Mouse (Mus musculus): ENCODE results near the gene Heatr5a. TPM values are rescaled to one million over a fixed set of nuclear protein-coding genes. Genes with fewer than 3 reads are reported as not detected.
A peak's percentile ranks its signal among the peaks of the same experiment; 100 is the strongest.

Gene Heatr5a
- total RNA-seq, 2 experiments from 2014 or later, result 8.6 to 8.8 TPM

- DNase-seq (ENCODE audit: extremely low spot score in 1 of 2, low spot score in 2 of 2), result peak; percentile 64 to 92
- intact Hi-C loops (cut with DNase I), result loop anchor here (5.0 kb wide), 1 partner anchor 163 kb away; no protein-coding TSS in a partner anchor
Measured at GRCm38 (mm10) chr12:51829290-51830076, 141.6 kb downstream of the Heatr5a start, which contains the start of gene Hectd1. Gene Hectd1 (minus strand): TSS chr12:51829536.

- peak; percentile 15 to 71 for DNase-seq (ENCODE audit: extremely low spot score in 1 of 2, low spot score in 2 of 2)
- intact Hi-C loops (cut with DNase I), result loop anchor here (5.0 kb wide), 1 partner anchor 163 kb away; no protein-coding TSS in a partner anchor
Measured at GRCm38 (mm10) chr12:51828716-51829289, 142.3 kb downstream of the Heatr5a start.

- DNase-seq (ENCODE audit: extremely low spot score in 1 of 2, low spot score in 2 of 2), result no peak
- intact Hi-C loops (cut with DNase I), result loop anchor here (5.0 kb wide), 1 partner anchor 164 kb away; no protein-coding TSS in a partner anchor
Measured at GRCm38 (mm10) chr12:51827958-51828650, 143.0 kb downstream of the Heatr5a start.

Other genes with a start within 250 kb of the Heatr5a start
- gene Hectd1, start 141.8 kb downstream of the Heatr5a start, total RNA-seq (2021), result 10 to 100 TPM; 89.9 to 90.7 TPM
- 10 to 100 TPM; 10.0 to 11.1 TPM for gene Dtd2, start 35.2 kb upstream of the Heatr5a start, total RNA-seq (2021)
- not detected for gene Gpr33, start 56.7 kb upstream of the Heatr5a start, total RNA-seq (2021)
- gene Nubpl, start 126.4 kb upstream of the Heatr5a start, total RNA-seq (2021), result 1 to 10 TPM; 5.0 to 5.6 TPM

Data from left cerebral cortex, postnatal 10 days (tissue).